Mouse (Mus musculus) CH12.LX (cell line): Measurements from ENCODE around the gene Ldlrad2.

Experiments used
- CHD2 ChIP-seq: IDR thresholded peaks from 2 replicates; pipeline ENCODE4 v1.6.1; 2011; ENCODE audit warnings: low read length, improper control_type of control experiment
- CTCF ChIP-seq, 2 experiments: IDR thresholded peaks in 1 of 2; conservative IDR thresholded peaks in 1 of 2; 2 replicates each; pipeline ENCODE4 v1.5.1; 2011 to 2012; ENCODE audit warnings: low read depth in 2 of 2, low read length in 2 of 2, improper control_type of control experiment in 1 of 2, inconsistent platforms in 1 of 2, mild to moderate bottlenecking in 1 of 2, moderate library complexity in 1 of 2
- EP300 ChIP-seq: IDR thresholded peaks from 2 replicates; pipeline ENCODE4 v1.6.1; 2011; ENCODE audit warnings: low read length, improper control_type of control experiment
- MAX ChIP-seq: IDR thresholded peaks from 2 replicates; pipeline ENCODE4 v1.6.1; 2011; ENCODE audit warnings: low read length, improper control_type of control experiment
- MXI1 ChIP-seq: IDR thresholded peaks from 2 replicates; pipeline ENCODE4 v1.6.1; 2011; ENCODE audit warnings: mild to moderate bottlenecking, low read depth, low read length, improper control_type of control experiment
- PAX5 ChIP-seq: IDR thresholded peaks from 2 replicates; pipeline ENCODE4 v1.6.1; 2012; ENCODE audit warnings: low read length, inconsistent platforms, mixed read lengths
- POLR2A ChIP-seq: IDR thresholded peaks from 2 replicates; pipeline ENCODE4 v1.6.1; 2011; ENCODE audit warnings: low read depth, mild to moderate bottlenecking, improper control_type of control experiment, low read length
- SIN3A ChIP-seq: IDR thresholded peaks from 2 replicates; pipeline ENCODE4 v1.6.1; 2012; ENCODE audit warnings: low read length, improper control_type of control experiment, inconsistent platforms
- SMC3 ChIP-seq: IDR thresholded peaks from 2 replicates; pipeline ENCODE4 v1.6.1; 2011; ENCODE audit warnings: low read depth, low read length, improper control_type of control experiment
- TBP ChIP-seq: conservative IDR thresholded peaks from 2 replicates; pipeline ENCODE4 v1.6.1; 2011; ENCODE audit warnings: low read depth, low read length, improper control_type of control experiment
- TCF12 ChIP-seq: IDR thresholded peaks from 2 replicates; pipeline ENCODE4 v1.6.1; 2014; ENCODE audit warnings: low read depth, mild to moderate bottlenecking, inconsistent platforms, low read length, improper control_type of control experiment
- USF1 ChIP-seq: IDR thresholded peaks from 2 replicates; pipeline ENCODE4 v1.6.1; 2014; ENCODE audit warnings: low read depth, mild to moderate bottlenecking, inconsistent platforms, low read length, improper control_type of control experiment
- ZC3H11A ChIP-seq: IDR thresholded peaks from 2 replicates; pipeline ENCODE4 v1.6.1; 2012; ENCODE audit warnings: low read depth, mild to moderate bottlenecking, inconsistent platforms, low read length, improper control_type of control experiment
- ZNF384 ChIP-seq: IDR thresholded peaks from 2 replicates; pipeline ENCODE4 v1.6.1; 2012; ENCODE audit warnings: low read depth, low read length, improper control_type of control experiment, inconsistent platforms

DNA sequence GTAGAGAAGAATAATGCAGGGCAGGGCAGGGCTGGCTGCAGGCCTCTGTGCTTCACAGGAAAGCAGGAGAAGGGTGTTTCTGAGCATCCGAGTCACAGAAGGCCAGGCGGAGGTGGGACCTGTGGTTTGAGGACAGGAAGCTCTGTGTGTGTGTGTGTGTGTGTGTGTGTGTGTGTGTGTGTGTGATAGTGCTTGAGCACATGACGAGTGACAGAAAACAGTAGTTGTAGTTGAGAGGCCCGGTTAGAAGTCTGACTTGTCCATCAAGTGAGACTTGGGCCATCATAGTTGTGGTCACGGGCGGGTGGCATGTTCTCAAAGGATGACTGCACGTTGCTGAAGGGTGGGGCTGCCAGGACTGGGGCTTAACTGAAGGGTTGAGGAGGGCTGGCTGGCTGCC, 35.3 kb upstream of the Ldlrad2 start:
- no peak for TF ChIP-seq CTCF (conservative IDR thresholded peaks at IDR 0.05 in 1 of 2, IDR thresholded peaks at IDR 0.05 in 1 of 2; ENCODE audit: low read depth in 2 of 2, low read length in 2 of 2)
- no peak for TF ChIP-seq TBP
- no peak for TF ChIP-seq CHD2
- TF ChIP-seq MAX = no peak
- no peak for TF ChIP-seq POLR2A
- no peak for TF ChIP-seq USF1
- no peak for TF ChIP-seq SMC3
- TF ChIP-seq TCF12 = 0 out of 2 replicates have a peak, but pooled peaks have one; percentile 21
- no peak for TF ChIP-seq EP300
- TF ChIP-seq SIN3A = no peak
- no peak for TF ChIP-seq ZC3H11A
- no peak for TF ChIP-seq ZNF384
- no peak for TF ChIP-seq PAX5
- TF ChIP-seq MXI1 = no peak
